Mouse (Mus musculus): Measurements from ENCODE around the gene Olfm2.

- TF ChIP-seq CTCF (IDR thresholded peaks at IDR 0.05; ENCODE audit: borderline replicate concordance, extremely low read depth, insufficient read depth, insufficient read length) (no peak), POLR2A (IDR thresholded peaks at IDR 0.05; ENCODE audit: borderline replicate concordance, extremely low read depth, insufficient read depth, insufficient read length, poor library complexity, severe bottlenecking) (no peak)
Observed at GRCm38 (mm10) chr9:20662874-20663273, 83.3 kb downstream of the Olfm2 start.
